Mouse (Mus musculus) G1E (cell line): ENCODE results near the gene Npm3.

Experiments
- GATA1 ChIP-seq: IDR thresholded peaks from 2 replicates; pipeline ENCODE4 v1.6.1; 2012; ENCODE audit warnings: borderline replicate concordance, low read length, inconsistent platforms, mixed read lengths
- POLR2AphosphoS5 ChIP-seq: IDR thresholded peaks from 2 replicates; pipeline ENCODE4 v1.6.1; 2012; ENCODE audit warnings: low read depth, low read length, inconsistent platforms; ENCODE audit not compliant: insufficient replicate concordance

DNA sequence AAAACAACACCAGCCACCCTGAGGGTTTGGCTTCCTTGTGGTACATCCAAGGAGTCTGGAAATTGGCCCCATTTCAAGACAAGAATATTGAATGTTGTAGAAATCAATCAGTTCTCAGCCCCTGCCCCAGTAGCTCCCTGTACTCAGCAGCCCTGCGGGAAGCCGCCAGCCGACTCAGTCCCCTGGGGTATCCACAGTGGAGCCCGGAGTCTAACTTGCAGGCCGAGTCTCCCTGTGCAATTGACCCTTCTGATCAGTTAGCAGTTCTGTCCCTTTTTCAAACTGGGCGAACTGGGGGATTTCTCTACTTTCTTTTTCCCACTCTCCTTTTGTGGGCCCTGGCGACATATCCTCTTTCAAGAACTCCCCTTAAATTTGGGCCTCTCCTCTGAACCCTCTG, 8.6 kb downstream of the Npm3 start:
- no peak for TF ChIP-seq POLR2AphosphoS5
- TF ChIP-seq GATA1 = no peak
